Mouse (Mus musculus) G1E (cell line): ENCODE data around the gene Elavl4. TPM values are rescaled to one million over a fixed set of nuclear protein-coding genes. Genes with fewer than 3 reads are reported as not detected.

ENCODE experiments used
- ATAC-seq: 2 replicates; pipeline ENCODE4 v1.8.0; 2016; ENCODE audit warnings: mild to moderate bottlenecking; ENCODE audit not compliant: insufficient number of reproducible peaks, poor library complexity, low FRiP score, severe bottlenecking; ENCODE audit errors: extremely low read depth
- DNase-seq: peaks from one replicate; pipeline ENCODE4 v3.0.0; 2012; ENCODE audit warnings: low spot score
- H3K27me3 ChIP-seq: 2 replicates; pipeline ENCODE4 v1.6.1; 2012; ENCODE audit warnings: mild to moderate bottlenecking, low read length, inconsistent platforms; ENCODE audit not compliant: insufficient read depth
- H3K36me3 ChIP-seq: replicated peaks from 2 replicates; pipeline ENCODE3; 2012; ENCODE audit warnings: mild to moderate bottlenecking, inconsistent platforms
- H3K4me1 ChIP-seq: 2 replicates; pipeline ENCODE4 v1.6.1; 2012; ENCODE audit warnings: low read depth, low read length, inconsistent platforms, mixed read lengths; ENCODE audit not compliant: insufficient read depth
- H3K4me3 ChIP-seq: 2 replicates; pipeline ENCODE4 v1.5.1; 2012; ENCODE audit warnings: low read depth, mild to moderate bottlenecking, inconsistent platforms, low read length, moderate library complexity, mixed read lengths
- H3K9me3 ChIP-seq: replicated peaks from 2 replicates; pipeline ENCODE4 v1.6.1; 2012; ENCODE audit warnings: inconsistent platforms
- CTCF ChIP-seq: IDR thresholded peaks from 2 replicates; pipeline ENCODE4 v1.5.1; 2012; ENCODE audit warnings: low read depth, low read length, inconsistent platforms, mixed read lengths
- GATA1 ChIP-seq: IDR thresholded peaks from 2 replicates; pipeline ENCODE4 v1.6.1; 2012; ENCODE audit warnings: borderline replicate concordance, low read length, inconsistent platforms, mixed read lengths
- GATA2 ChIP-seq: IDR thresholded peaks from 2 replicates; pipeline ENCODE4 v1.6.1; 2012; ENCODE audit warnings: low read depth, low read length, inconsistent platforms, borderline replicate concordance
- POLR2AphosphoS5 ChIP-seq: IDR thresholded peaks from 2 replicates; pipeline ENCODE4 v1.6.1; 2012; ENCODE audit warnings: low read depth, low read length, inconsistent platforms; ENCODE audit not compliant: insufficient replicate concordance
- TAL1 ChIP-seq: conservative IDR thresholded peaks from 2 replicates; pipeline ENCODE4 v1.6.1; 2012; ENCODE audit warnings: low read depth, low read length, inconsistent platforms, mixed read lengths
- polyA plus RNA-seq: library from polyadenylated mRNA; stranded (reverse); fragments of >175 nt; gene quantifications from 2 replicates; pipeline ENCODE4 v1.2.3, GENCODE M21; 2012
- total RNA-seq, 2 experiments: library from RNA; stranded (forward) in 1 of 2; stranded (reverse) in 1 of 2; fragments of 200-1000 nt in 1 of 2; fragments of >200 nt in 1 of 2; fragmentation: Nextera tagmentation in 1 of 2; gene quantifications; 2 replicates each; pipeline ENCODE4 v1.2.3; 2014 to 2017

Gene Elavl4
- total and polyA plus RNA-seq, 3 experiments, result not detected

GRCm38 (mm10) chr4:110290544-110291095 lies 61.1 kb downstream of the Elavl4 start:
- ATAC-seq (no peak), DNase-seq (no peak)
- Histone ChIP-seq H3K9me3 (peaks cover 19% of the 10 kb centered on the region), H3K4me1 (no peaks in the 10 kb centered on the region), H3K36me3 (no peaks in the 10 kb centered on the region), H3K4me3 (no peak overlapping the region), H3K27me3 (no peaks in the 10 kb centered on the region)
- TF ChIP-seq POLR2AphosphoS5 (no peak), TAL1 (no peak), GATA2 (no peak), CTCF (no peak), GATA1 (no peak)

- ATAC-seq (no peak), DNase-seq (no peak)
- Histone ChIP-seq H3K9me3 (peaks cover 19% of the 10 kb centered on the region), H3K4me3 (no peak overlapping the region), H3K36me3 (no peaks in the 10 kb centered on the region), H3K4me1 (no peaks in the 10 kb centered on the region), H3K27me3 (no peaks in the 10 kb centered on the region)
- TF ChIP-seq POLR2AphosphoS5 (no peak), GATA2 (no peak)
These were observed 61.7 kb downstream of the Elavl4 start for GRCm38 (mm10) chr4:110290056-110290455.

GRCm38 (mm10) chr4:110287412-110288067 lies 64.2 kb downstream of the Elavl4 start:
- Histone ChIP-seq H3K27me3 (no peaks in the 10 kb centered on the region), H3K4me3 (no peak overlapping the region), H3K4me1 (no peaks in the 10 kb centered on the region), H3K9me3 (peaks cover 17% of the 10 kb centered on the region), H3K36me3 (no peaks in the 10 kb centered on the region)
- TF ChIP-seq GATA1 (no peak), GATA2 (no peak), CTCF (no peak), TAL1 (no peak)
- DNase-seq, result no peak
- no peak for ATAC-seq

DNA sequence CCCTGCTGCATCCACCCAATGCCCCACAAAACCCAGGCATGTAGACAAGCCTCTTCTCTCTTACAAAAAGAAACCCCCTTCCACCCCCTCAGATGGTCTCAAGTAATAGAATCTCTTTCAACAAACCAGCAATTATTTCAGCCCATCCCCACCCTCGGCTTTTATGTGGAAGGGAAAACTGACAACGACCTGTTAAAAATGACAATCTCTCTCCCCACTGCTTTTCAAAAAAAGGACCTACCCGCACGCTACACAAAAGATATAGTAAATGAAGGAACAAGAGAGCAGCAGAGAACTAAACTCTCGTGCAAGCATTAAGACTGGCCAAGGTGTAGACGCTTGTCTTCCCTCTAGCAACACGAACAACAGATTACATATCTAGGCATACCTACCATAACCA lies 64.9 kb downstream of the Elavl4 start:
- H3K36me3 ChIP-seq, result no peaks in the 10 kb centered on the region
- ATAC-seq (no peak), DNase-seq (no peak)
- H3K9me3 ChIP-seq, result peaks cover 15% of the 10 kb centered on the region
- no peak overlapping the region for H3K4me3 ChIP-seq
- no peaks in the 10 kb centered on the region for H3K27me3 ChIP-seq
- TF ChIP-seq GATA2, result no peak
- TF ChIP-seq CTCF, result no peak
- TF ChIP-seq POLR2AphosphoS5, result no peak
- no peak for TF ChIP-seq TAL1
- no peak for TF ChIP-seq GATA1
- no peaks in the 10 kb centered on the region for H3K4me1 ChIP-seq

DNA sequence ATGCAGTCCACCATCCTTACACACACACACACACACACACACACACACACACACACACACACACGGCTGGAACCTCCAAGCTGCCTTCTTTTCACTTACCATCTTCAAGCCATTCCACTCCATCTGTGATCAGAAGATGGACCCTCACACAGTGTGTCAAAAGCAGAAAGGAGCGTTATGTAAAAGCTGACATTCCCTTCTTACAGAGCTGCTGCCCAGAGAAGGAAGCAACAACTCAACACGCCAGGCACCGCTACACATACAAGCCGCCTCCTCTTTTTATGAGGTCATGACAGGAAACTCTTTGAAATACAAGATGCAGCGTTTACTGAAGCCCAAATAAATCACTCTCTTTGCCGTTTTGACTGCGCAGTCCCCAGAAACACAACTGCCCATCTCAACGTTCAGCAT lies 65.3 kb downstream of the Elavl4 start:
- TF ChIP-seq TAL1 (no peak), POLR2AphosphoS5 (no peak), GATA1 (no peak), GATA2 (no peak), CTCF (no peak)
- H3K27me3 ChIP-seq, result no peaks in the 10 kb centered on the region
- H3K36me3 ChIP-seq, result no peaks in the 10 kb centered on the region
- H3K4me1 ChIP-seq, result no peaks in the 10 kb centered on the region
- H3K4me3 ChIP-seq, result no peak overlapping the region
- peaks cover 15% of the 10 kb centered on the region for H3K9me3 ChIP-seq
- ATAC-seq (no peak), DNase-seq (no peak)

DNA sequence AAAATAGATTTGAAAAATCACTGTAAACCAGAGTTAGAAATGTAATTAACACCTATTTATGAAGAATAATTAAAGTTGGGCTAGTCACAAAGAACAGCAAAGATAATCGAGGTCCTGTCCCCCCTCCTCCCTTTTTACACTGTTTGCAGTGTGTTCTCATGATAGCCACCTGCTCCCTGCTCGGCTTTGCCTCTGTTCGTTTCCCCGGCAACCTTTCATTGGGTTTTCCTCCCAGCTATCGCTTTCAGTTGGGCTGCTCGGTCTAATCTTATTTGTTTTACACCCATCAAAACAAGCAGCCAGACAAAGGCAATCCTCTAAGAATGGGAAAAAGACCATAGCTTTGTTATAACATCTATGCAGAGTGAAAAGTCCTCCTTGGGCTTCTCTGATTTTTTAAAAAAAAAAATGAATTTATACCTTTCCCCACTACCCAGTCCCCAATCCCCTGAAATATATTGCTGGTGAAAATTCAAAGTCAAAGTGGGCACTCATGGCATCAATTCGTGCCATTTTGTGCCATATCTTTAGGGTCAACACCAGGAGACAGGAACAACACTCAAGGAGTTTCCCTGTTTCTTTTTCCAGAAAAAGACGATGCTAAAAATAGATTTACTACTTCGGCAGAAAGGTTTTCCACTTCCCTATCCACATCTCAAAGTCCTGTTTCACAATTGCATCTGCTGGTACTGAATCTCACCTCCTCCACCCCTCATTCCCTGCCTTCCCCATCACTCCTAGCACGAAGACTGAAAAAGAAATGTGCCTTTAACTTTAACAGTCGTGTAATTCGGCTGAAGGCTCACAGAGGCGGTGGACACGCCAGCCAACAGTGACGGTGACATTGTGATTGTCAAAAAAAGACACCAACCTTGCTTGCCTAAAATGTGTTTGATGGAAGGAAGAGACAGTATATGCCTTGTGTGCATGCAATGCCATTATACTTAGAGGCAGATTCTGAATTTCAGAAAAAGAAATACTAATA lies 66.1 kb downstream of the Elavl4 start:
- Histone ChIP-seq H3K36me3 (no peaks in the 10 kb centered on the region), H3K4me1 (no peaks in the 10 kb centered on the region), H3K4me3 (no peak overlapping the region), H3K9me3 (peaks cover 15% of the 10 kb centered on the region), H3K27me3 (no peaks in the 10 kb centered on the region)
- TF ChIP-seq CTCF (no peak), TAL1 (no peak), POLR2AphosphoS5 (no peak)
- no peak for DNase-seq
- no peak for ATAC-seq

GRCm38 (mm10) chr4:110284446-110284845 lies 67.3 kb downstream of the Elavl4 start:
- DNase-seq (no peak), ATAC-seq (no peak)
- H3K36me3 ChIP-seq, result no peaks in the 10 kb centered on the region
- TF ChIP-seq TAL1 (no peak), GATA2 (no peak), CTCF (no peak), POLR2AphosphoS5 (no peak), GATA1 (no peak)
- H3K4me1 ChIP-seq, result no peaks in the 10 kb centered on the region
- peaks cover 13% of the 10 kb centered on the region for H3K9me3 ChIP-seq
- H3K4me3 ChIP-seq, result no peak overlapping the region
- no peaks in the 10 kb centered on the region for H3K27me3 ChIP-seq
